Mouse (Mus musculus) ovary, postnatal 14 days (tissue): Measurements from ENCODE around the gene Gm27179.
"Not testable (repeated sequence)": the region's sequence is repeated elsewhere in the genome, so short reads cannot be mapped to it uniquely, and the experiment has no call there.

Experiments
- DNase-seq: peaks from one replicate; pipeline ENCODE4 v3.0.0; 2022; ENCODE audit warnings: low spot score

Gene Gm27179

DNA sequence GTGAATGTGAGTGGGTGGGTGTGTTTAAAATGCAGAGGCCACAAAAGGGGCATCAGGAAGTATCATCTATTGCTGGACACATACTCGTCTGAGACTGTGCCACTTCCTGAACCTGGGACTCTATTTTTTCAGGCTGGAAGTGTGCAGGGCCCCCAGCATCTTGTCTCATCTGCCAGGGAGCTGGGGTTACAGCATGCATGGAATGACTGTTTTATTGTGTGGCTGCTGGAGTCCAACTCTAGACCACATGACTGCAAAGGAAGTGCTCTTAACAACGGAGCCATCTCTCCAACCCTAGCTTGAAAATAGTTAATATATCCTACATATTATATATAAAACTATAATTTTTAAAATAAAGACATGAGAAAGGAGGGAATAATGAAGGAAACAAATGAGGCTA, 39.0 kb downstream of the Gm27179 start:
- DNase-seq = not testable (repeated sequence)

DNA sequence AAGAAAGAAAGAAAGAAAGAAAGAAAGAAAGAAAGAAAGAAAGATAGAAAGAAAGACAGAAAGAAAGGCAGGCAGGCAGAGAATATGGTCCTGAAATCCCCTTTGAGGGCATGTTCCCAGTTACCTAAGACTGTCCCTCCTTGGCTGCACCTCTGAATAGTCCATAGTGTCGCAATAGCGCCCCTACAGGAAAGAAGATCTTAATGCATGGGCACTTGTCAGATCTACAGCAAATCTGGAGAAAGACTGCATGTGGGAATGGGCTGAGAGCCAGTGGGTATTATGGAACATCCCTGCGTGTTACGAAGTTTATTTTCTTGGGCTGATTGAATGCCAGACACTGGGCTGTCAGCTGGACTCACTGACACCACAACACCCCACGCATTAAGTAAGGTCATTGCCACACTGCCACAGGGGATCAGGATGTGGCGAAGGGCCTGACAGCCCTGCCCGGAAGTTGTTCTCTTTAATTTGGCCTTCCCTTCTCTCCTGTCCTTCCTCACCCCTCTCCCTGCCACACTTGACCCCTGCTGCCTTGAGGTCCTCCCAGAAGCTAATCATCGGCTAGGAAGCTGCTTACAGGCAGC, 42.1 kb downstream of the Gm27179 start:
- not testable (repeated sequence) for DNase-seq

DNA sequence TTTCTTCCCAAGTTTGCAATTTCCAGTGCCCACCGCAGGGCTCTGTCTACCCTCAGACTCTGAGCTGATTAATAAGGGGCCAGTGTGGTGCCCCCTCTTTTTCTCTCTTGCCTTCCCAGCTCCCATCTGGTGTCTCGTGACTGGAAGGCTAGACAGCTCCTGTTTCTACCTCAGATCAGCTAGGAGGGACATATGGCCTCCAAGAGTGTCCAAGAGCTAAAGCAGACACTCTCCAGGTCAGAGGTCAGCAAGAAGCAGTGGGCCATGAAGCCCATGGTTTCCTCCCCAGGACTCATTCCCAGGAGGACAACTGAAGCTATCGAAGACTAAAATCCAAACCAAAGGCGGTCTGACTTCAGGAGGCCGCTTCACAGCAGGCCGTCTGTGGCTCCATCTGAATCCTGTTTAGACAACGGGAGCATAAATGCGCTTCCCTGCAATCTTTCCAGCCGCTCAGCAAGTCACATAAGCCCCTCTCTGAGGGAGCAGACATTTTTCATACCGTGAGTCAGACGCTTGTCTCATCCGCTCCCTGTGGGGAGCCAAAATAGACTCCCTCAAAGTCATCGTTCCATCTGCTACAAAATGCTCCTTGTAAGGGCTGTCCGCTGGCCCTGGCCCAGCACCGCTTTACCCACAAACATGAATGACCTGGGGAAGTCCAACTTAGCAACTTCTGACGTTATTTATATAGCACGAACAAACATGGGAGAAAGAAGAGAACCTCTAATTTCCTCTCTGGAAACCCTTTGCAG, 44.6 kb downstream of the Gm27179 start:
- DNase-seq = not testable (repeated sequence)

DNA sequence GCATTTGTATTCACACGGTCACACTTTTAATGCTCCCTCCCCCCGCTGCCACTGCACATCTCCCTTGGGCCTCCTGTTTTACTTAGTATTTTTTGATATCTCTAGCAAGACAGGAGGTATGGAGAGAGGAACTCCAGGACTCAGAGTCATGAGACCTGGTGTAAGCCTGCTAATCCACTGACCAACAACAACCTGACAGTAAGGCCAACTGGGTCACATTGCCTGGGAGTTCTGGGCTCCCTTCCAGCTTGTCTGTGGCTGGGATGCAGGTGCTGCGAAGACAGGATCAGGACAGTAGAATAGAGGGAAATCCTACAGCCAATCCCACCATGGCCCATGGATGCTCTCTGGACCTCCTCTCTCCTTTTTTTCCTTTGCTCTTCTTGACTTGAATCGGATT, 47.9 kb downstream of the Gm27179 start:
- DNase-seq = not testable (repeated sequence)
